Mouse (Mus musculus): ENCODE data around the gene Dbt.

Dbt gene

DNA sequence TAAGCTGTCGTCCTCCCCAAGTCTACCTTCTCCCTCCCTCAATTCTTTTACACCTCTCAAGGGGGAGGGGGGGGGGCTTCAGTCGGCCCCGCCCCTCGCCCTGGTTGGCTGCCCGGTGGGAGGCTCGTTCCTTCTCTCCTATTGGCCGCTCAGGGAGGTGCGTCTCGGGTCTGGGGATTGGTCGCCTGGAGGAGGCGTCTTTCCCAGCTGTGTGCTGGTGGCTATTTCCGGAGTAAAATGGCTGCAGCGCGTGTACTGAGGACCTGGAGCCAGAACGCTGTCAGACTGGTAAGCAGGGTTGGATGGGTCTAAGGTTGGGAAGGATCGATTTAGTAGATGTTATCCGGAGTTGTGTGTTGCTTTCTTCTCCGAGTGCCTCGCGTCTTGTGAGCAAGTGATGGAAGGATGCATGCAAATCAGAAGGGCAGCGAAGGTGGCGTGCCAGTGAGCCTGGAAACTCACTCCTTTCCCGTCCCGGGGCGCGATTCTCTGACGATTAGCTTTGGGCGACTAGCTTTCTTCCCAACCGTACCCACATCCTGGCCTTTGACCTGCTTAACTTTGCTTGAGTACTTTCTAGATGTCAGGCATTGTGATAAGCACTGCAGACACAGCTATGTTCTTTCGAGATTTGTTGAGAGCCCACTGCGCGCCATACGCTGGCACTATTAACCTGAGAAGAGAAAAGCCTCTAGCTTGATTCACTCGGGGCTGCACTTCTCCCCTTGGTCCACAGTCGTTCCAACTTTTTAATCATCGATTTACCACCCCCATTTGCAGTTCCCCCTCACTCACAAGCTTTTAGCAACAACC, at the start of gene Dbt:
Gene Dbt, plus strand, starts transcription at position 167 of the 813 bp plus-strand sequence.
- DNase-seq = peak; percentile 77 to 80

DNA sequence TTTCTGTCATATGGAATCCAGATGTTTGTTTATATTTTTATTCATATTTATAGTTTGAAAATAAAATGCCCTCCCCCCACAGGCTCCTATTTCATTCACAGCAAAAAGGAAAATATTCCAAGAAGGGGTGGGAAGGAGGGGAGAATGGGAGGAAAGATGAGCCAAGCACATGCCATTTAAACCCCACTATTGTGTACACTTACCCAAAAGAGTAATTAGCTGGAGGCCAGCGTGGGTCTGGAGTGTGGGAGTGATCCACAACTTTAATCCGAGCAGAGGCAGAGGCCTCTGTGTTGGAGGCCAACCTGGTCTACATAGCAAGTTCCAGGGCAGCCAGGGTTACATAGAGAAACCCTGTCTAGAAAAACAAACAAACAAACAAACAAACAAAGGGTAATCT, 48.6 kb upstream of the Dbt start:
- DNase-seq = no peak

DNA sequence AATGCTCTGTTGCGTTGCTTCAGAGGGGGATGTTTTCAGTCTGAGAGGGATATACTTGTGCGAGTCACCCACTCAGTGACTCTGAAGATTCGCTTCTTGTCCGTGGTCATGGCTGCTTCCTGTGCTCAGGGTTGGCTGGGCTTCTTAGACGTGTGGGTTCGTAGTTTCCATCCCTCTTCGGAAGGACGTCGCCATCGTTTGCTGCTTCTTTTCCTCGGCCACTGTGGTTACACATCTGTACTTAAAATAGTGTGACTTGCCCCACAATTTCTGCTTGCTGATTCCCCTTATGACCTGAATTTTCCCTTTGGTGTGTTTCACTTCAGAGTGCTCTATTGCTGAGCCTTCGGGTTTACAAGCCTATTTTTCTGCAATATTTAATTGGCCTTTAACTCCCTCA, 47.2 kb upstream of the Dbt start:
- DNase-seq = no peak

DNA sequence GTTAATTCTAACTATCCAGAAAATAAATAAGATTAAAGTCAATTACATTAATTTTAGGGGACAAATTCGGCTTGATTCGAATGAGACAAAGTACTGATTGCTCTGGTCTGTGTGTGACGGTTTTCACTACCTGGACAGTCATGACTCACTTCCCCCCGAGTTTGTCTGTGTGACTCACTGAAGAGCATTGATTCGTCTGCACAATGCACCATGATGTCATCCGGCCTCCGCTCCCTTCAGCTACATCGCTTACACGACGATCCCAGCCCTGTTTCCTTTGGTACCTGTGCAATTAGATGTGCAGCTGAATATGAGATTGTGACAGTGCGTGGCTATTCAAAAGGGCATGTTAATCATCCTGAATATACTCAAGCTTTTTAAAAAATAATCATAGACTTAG, 38.3 kb upstream of the Dbt start:
- DNase-seq = no peak

DNA sequence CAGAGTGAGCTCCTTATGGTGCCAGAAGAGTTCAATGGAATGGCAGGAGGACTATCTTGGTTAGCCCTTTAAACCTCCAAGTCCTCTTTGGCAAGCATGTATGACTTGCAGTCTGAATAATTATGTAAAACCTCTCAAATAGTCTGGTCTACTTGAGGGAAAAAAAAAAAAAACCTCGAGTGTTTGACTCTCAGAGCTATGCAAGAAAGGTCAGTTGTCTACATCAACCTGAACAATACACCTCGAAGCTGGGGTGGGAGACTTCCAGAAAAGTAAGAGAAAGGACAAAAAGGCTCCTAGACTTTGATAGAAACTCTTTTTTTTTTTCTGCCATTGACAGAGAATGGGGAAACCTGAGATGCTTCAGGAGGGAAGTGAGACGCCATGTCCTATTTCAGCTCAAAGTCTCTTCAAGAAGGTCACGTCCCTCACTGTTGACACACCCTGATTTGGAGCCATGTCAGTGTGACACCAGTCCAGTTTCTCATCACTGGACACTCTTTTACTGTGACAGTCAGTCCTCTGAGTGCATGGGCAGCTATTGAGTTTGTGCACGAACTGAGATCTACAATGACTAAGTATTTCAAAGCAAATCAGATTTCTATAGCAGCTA, 36.1 kb upstream of the Dbt start:
- DNase-seq = no peak

DNA sequence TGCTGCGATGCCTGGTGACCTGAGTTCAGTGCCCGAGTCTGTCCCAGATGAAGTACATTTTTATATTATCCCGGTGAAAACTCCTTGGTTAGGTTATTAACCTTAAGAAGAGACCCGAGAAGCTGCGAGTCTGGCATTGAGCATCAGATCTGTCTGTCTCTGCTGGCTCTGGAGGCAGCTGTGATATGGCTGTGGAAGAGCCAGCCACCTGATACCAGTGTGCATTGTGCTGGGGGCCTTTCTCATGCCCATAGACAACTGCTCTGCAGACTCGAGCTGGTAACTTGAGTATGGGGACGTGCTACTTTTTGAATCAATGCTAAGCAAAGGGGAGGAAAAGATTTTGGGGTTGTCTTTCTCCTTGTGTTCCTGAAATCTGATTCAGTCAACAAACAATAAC, 35.5 kb upstream of the Dbt start:
- no peak for DNase-seq

DNA sequence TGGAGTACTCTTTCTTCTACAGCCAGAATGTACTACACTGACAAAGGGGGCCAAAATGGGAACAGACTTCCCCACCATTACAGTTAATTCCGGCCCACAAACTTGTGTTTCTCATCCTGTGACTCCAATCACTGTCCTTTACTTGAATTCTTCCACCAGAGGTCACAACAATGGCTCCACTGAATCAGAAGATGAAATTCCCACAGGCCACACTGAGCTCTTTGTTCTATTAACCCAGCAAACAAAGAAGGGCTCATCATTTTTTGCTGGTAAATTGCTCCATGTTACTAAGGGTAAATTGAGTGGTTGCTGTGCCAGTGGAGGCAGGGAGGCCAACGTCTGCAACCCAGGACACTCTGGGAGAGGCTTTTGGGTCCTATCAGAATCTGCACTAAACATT, 32.8 kb upstream of the Dbt start:
- DNase-seq = no peak

DNA sequence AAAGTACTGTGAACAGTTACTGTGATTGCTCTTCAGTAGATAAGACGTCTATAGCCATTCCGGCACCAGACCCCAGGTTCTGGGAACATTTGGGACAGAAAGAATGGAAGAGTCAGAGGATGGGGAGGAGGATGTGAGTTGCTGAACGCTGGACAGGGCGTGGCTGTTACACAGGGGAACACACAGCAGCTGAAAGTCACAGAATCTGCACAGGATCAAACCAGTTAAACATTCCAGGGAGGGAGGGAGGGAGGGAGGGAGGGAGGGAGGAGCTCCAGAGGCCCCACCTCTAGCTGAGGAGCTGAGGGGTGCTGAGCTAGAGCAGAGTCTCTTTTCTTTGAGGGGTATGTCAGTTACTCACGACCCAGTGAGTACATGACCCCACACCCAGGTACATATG, 31.9 kb upstream of the Dbt start:
- DNase-seq = no peak

DNA sequence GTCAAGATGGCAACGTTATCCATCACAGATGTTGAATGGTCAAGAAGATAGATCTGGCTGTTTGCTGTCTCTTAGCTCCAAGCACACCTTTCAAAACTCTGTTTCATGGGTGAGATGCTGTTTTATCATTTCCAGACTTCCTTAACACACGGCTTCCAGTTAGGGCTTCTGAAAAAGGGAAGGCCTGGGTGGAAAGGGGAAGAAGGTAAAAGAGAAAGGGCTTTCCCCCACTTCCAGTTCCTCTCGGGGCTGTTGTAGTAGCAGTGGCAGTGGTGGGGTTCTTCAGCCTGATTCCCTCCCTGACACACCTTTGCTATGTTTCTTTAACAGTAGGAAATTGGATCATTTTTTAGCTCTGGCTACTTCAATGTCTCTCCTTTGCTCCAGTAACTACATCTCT, 30.1 kb upstream of the Dbt start:
- no peak for DNase-seq

DNA sequence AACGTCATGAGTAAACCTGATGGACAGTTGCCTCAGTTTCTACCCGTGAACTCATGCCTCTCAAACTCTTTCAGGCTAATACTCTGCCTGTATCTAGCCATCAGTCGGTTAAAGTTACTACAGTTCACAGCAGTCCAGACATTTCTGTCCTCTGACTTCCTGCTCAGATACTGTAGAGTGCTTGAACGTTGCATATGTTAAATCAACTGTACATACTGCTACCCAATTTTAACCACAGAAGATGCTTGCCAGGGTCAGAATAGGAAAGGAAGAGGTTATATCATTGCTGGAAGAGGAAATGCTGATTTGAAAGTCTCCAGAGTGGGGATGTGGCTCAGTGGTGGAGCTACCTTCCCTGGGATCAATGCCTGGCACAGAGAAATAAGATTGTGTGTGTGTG, 29.6 kb upstream of the Dbt start:
- DNase-seq = no peak

DNA sequence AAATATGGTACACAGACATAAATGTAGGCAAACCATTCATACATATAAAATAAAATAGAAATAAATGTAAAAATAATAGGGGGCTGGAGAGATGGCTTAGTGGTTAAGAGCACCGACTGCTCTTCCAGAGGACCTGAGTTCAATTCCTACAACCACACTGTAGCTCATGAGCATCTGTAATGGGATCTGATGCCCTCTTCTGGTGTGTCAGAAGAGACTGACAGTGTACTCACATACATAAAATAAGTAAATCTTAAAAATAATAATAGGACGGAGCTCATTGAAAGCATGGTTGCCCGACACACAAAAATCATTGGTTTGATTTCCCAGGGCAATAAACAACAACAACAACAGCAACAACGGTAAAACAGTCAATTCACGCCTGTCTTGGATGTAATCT, 21.9 kb upstream of the Dbt start:
- no peak for DNase-seq

DNA sequence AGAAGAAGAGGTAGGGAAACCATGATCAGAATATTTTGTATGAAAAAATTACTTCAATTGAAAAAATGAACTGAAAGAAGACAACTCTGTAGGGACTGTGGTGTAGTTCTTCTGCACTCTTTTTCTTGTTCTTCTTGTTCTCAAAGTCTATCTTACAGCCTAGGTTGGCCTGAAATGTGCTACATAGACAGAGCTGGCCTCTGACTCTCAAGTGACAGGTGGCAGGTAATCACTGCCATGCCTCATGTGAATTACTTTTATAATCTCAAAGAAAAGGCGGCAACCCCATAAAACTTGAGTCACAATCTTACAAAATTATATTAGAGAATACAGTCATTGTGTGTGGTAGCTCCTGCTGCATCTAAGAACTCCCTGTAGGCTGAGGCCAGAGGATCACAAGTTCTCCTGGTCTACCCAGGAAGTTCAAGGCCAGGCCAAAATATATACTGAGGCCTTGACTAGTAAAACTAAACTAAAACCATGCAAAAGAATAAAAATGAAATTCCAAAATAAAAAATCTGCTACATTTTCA, 20.9 kb upstream of the Dbt start:
- no peak for DNase-seq

DNA sequence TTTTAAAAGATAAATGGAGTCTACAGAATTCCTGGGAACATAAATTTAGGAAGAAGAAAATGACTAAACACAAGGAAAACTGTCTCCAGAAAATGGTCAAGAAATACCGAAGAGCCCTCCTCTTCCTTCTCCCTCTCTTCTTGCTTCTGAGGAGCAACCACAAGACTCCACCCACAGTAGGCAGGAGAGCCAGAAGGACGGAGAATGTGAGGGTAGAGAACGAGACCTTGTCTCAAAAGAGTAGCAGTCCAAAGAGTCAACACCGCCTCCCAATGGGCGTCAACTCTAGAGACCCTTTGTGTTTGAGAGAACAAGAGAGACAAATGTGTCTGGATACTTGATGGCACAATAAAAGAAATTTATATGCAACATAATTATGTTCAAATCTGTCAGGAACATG, 19.2 kb upstream of the Dbt start:
- no peak for DNase-seq

DNA sequence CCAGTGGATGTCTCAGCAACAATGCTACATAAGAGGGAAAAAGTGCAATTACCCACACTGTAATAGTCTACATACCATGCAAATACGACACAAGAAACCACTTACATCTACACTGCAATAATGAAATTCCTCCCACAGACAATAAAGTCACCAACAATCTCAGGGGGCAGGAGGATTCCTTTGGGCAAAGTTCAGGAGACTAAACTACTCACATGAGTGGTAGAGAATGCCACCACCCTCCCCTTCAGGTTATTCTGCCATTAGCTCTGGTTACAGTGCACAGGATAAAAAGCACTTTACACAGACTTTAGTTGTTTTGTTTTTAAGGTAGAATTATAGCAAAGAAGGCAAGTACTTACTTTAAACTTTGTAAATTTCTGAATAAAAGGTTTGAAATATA, 17.2 kb upstream of the Dbt start:
- DNase-seq = no peak

DNA sequence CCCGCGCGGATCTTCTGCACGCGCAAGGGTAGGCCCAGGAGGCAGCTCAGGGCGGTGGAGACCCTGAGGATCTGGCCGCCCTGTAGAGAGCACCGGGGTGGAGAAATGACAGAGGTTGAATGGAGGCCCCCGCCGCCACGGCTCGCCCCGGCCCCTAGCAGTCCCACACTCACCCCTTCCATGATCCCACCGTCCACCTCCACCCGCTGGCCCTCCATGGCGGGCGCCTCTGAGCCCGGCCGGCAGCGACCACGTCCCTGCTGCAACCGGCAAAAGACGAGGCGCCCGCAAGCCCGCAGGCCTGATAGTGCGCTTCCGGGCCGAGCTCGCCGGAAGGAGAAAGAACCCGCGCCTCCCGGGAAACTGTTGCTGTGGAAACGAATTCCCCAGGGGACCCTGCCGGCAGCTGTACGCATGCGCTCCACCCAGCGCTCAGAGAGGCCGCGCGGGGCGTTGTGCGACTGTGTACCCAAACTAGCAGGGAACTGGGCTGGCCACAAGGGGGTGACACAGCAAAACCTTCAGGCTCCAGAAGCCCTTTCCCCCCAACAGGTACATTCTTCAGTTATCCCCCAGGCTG, 5.0 kb upstream of the Dbt start, which contains the start of gene Rtca:
Gene Rtca, minus strand, starts transcription at position 437 of the 580 bp plus-strand sequence.
- DNase-seq = peak; percentile 94 to 95

DNA sequence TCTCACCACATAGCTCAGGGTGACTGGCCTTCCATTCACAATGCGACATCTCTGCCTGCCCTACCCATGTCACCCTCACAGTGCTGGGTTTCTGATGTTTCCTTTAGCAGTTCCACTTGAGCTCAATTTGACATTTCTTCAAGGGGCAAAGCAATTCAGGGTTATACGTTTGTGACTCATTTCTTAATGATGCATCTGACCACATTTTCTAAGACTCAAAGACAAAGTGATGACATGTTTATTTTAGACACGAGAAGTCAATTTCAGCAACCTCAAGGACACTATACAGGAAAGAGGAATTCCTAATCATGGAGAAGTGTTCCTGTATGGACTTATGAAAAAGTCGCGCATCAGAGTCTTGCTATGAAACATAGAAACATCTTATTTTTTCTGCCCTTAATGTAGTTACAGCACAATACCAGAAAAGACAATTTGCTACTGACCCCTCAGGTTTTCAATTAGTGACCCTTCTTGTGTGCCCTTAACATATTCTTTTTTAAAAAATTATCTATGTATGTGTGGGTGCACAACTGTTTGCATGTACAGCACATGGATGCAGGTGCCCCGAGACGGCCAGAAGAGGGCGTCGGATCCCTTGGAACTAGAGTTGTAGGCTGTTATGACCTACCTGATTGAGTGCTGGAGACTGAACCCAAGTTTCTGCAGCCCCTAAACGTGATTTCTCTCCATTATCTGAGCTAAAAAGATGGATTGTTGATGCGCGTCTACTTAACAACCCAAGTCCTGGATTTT, 543 bp upstream of the Dbt start:
- DNase-seq = peak; percentile 27 to 35

DNA sequence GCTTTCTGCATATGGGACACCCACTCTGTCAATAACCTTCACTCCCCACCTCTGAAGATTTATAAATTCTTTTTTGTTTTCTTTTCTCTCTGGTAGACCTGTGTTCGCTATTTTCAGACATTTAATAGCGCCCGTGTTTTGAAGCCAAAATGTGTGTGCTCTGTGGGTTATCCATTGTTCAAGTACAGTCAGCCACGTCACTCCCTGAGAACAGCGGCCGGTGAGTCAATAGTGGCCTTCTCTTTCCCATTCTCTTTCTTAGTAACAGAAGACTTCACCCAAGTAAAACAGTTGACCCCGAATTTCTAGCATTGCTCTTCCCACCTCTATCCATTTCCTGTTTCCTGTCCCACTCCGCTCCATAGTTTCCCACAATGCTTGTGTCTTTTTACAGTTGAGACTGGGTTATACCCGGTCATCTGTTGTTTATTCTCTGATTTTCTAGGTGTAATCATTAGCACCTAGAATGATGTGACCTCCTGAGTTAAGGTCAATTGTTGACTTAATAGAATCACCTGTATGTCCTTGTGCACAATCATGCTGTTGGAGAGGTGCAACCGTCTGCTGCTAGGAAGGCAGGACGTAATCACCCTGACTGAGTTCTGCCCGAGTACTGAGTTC, 7.4 kb downstream of the Dbt start:
- DNase-seq = no peak

DNA sequence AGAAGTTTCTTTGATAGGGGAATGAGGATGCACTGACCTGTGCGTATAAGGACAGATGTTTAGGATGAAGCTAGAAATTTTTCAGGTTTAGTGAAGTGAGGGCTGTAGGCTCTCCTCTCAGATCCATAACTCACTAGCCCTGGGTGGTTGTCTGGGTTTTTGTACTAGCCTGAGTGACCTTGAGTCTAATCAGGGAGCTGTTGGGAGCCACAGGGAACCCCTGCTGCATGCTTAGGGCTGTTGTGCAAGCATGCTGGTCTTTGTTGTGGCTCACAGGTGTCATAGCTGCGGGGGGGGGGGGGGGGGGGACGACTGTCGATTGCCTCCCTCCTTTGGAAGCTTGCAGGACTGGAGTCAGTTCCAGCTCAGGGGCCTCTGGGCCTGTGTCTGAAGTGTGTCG, 16.9 kb downstream of the Dbt start:
- no peak for DNase-seq

DNA sequence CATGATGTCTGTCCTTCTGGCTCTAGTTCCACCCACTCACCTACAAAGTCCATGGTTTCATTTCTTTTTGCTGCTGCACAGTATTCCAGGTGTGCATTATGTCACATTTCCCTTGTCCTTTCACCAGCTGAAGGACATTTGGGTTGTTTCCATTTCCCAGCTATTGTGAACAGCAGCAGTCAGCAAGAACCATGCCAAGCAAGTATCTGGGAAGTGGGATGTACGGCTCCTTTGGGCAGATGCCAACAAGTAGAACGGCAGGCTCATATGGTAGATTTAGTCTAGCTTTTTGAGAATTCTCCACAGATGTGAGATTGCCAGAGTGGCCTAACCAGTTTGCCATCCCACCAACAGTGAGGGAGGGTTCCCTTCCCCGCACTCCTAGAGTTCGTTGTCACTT, 18.0 kb downstream of the Dbt start:
- no peak for DNase-seq

DNA sequence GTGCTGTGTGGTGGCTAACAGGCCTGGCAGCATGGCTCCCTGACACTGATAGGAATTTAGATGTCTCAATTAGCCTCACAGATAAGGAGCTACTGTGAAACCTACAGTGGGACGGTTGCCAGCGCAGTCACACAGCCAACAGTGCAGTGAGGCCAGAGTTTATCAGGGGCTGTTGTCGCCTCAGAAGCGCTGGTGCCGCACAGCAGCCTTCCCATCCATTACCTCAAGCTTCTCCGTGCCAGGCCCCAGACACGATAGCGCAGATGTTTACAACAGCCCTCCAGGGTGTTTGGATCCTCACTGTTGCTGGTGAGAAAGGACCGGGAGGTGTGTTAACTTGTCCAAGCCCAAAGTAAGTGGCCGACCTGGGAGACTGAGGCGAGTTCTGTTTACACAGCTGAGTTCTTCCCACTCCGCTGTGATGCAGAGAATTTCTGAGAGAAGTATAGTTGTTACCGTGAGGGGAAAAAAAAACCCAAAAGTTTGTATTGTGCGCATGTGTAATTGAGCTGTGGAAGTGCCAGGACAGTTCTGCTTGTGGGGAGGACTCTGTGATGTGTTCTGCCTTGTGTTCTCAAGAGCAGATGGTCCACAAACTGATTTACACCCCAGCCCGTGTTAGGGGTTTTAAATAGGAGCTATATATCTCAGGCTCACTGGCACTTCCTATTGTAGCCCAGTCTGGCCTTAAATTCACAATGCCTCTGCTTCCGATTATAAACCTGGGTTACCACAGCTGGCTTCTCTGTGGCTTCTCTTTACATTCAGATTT, 23.7 kb downstream of the Dbt start:
- DNase-seq = no peak

DNA sequence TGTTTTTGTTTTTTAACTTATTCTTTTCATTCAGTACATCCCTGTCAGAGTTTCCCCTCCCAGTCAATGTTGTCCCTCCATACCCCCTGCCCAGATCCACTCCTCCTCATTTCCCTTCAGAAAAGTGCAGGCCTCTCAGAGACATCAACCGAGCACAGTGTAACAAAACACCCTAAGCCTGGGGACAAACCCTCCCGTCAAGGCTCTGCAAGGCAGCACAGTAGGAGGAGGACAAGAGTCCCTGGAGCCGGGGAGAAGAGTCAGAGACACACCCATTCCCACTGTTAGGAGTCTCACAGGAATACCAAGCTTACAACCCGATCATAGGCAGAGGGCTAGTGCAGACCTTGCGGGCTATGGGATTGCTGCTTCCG, 24.3 kb downstream of the Dbt start:
- no peak for DNase-seq

DNA sequence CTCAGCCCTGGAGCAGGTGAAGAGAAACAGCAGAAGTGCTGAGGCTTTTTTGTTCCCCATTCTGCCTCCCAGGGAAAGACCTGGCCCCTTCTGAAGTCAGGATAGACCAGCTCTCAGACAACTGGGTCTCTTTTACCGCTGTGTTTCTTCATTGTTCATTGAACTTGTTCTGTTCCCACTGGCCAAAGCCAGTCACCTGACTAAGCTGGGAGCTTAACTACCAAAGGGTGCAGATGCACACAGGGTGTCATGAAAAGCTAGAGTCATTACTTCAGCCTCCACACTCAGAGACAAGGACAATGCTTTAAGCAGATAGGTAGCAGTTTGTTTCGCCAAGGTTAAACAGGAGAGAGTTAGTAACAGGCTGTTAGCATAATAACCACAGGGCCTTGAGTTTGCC, 29.2 kb downstream of the Dbt start:
- DNase-seq = no peak

Measured in thymus, adult 18-20 months (tissue).